Mouse (Mus musculus) cerebellum, adult 9-11 months (tissue): Measurements from ENCODE around the gene Mrpl9.

Experiments used
- DNase-seq: peaks from one replicate; pipeline ENCODE4 v3.0.0; 2022

Gene Mrpl9

GRCm38 (mm10) chr3:94468931-94469330 lies 25.8 kb downstream of the Mrpl9 start:
- no peak for DNase-seq

- no peak for DNase-seq
These were observed 29.5 kb downstream of the Mrpl9 start for GRCm38 (mm10) chr3:94472447-94473114.

DNA sequence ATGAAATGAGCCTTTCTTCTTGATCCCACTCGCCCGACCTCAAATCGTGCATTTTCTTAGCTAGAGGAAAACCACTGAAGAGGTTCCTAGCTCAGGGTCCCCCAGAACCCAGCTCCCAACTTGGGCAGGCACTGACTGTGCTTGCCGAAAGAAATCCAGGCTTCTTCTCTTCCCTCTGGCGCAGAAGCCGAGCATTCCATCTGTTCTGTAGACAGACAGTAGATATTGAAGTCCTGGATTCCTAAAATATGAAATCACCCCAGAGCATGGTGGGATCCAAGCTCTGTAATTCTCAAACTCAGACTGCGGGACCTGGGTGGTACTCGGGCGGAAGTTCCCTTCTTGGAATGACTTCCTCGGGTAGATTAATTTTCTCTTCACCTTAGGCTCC lies 30.0 kb downstream of the Mrpl9 start:
- no peak for DNase-seq

- no peak for DNase-seq
These were observed 30.6 kb downstream of the Mrpl9 start for GRCm38 (mm10) chr3:94473567-94474232.

GRCm38 (mm10) chr3:94476301-94477035 lies 33.4 kb downstream of the Mrpl9 start:
- peak; percentile 50 for DNase-seq

DNA sequence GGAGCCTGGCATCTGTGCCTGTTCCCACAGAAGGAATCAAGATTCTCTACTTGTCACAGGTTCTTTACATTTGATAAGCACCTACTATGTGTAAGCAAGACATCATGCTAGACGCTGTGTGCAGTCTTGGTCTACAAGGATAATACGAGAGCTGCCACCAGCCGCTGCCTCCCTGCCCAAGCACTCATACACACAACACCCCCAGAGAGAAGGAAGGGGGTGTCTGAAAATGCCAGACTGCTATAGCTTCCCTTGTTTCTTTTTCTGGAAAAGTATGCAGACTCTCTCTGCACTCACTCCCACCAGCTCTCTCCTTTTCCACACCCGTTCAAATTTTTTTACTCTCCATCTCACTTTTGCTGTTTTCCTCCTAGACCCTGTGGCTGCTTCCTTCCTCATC lies 34.3 kb downstream of the Mrpl9 start:
- DNase-seq = peak; percentile 47

GRCm38 (mm10) chr3:94477981-94478422 lies 34.9 kb downstream of the Mrpl9 start, which contains the start of gene Celf3:
Celf3 (plus strand) TSS chr3:94478295.
- peak; percentile 92 for DNase-seq

DNA sequence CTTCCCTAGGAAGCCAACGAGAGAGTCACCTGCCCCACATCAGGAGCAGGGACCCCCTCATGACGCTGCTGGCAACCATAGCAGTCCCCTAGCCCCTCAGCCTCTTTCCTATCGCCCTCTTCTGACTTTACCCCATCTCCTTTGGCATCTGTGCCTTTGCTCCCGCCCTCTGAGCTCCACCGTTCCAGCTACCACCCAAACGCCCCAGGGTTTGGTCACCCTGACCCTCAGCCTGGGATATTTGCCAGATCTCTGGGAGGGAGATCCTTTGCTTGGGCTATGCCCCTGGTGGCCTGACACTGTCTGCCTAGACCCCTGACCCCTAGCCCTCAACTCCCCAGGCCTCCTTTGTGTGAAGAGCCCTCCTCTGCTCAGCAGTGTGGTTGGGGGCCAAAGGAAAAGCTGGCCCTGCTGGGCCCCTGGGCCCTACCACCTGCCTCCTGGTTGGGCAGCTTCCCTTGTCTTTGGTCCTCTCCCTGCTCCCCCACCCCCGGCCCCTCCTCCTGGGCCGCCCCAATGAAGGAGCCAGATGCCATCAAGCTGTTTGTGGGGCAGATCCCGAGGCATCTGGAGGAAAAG lies 35.6 kb downstream of the Mrpl9 start:
- DNase-seq = peak; percentile 78

GRCm38 (mm10) chr3:94479564-94479963 lies 36.4 kb downstream of the Mrpl9 start:
- no peak for DNase-seq

- no peak for DNase-seq
These were observed 37.3 kb downstream of the Mrpl9 start, which contains the start of gene Riiad1 for GRCm38 (mm10) chr3:94480291-94480884. Riiad1 (minus strand) TSS chr3:94480341.

- DNase-seq = peak; percentile 19
These were observed 38.3 kb downstream of the Mrpl9 start for GRCm38 (mm10) chr3:94481429-94481828.

- DNase-seq = peak; percentile 39
These were observed 39.8 kb downstream of the Mrpl9 start for GRCm38 (mm10) chr3:94482764-94483385.

DNA sequence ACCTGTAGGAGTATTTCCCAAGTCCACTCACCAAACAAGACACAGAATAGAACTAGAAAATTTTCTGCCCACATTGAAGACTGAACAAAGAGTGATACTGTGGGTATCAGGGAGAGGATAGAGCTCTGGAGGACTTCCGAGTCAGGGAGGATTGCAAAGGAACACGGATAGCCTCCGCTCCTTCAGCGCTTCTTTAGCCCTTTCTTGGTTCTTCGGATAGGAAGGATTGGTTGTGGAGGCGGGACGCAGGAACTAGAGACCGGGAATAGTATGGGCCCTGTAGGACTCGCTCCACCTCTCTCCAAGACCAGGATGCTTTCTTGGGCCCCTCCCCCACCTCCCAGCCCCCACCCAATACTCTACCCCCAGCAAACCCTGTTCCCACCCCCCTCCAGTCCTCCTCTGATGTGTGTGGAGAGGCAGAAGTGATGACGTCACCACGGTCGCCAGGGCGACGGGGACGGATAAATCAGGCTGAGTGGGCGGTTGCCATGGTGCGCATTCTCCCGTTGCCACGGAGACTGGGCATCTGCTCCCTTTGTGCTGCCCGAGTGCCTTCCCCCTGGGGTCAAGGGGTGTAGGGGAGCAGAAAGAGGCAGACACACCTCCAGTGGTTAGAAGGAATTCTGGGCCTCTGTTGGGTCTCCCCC lies 40.8 kb downstream of the Mrpl9 start:
- peak; percentile 82 for DNase-seq

- DNase-seq = peak; percentile 24
These were observed 42.8 kb downstream of the Mrpl9 start for GRCm38 (mm10) chr3:94485922-94486321.

GRCm38 (mm10) chr3:94487581-94487980 lies 44.5 kb downstream of the Mrpl9 start:
- DNase-seq = peak; percentile 33

GRCm38 (mm10) chr3:94497162-94497561 lies 54.0 kb downstream of the Mrpl9 start:
- no peak for DNase-seq
